Mouse (Mus musculus): ENCODE results near the gene Nol12.

Gene Nol12

DNA sequence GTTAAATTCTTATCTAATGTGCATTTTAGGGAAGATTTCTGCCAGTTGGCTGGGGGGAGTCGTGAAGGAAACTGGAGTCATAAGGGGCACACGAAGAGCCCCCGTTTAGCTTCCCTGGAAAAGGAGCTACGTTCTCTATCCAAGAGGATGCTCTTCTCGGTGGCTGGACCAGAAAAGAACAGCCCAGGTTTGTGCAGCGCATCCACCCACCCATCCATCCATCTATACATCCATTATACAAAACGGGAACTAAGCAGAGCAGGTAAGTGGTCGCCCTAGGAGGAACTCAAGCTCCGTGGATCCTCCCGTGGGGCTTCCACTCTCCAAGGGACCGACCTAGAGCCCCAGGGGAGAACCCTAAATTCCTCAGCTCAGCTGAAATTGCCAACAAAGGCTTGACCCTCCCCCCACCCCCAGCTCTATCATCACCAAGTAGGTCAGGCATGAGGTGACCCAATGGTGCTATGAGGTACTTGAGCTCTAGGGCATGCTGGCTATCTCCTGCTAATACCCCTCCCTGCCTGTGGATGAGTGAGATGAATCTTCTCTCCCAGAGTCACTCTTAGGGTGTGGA lies 13.5 kb downstream of the Nol12 start:
- H3K9me3 ChIP-seq (ENCODE audit: low read length): no peaks in the 10 kb centered on the region
- H3K27me3 ChIP-seq (ENCODE audit: insufficient read depth, low read length): peaks cover 42% of the 10 kb centered on the region
- peak overlapping the region; percentile 75 for H3K4me3 ChIP-seq (replicated peaks; ENCODE audit: low read length)
- H3K36me3 ChIP-seq (ENCODE audit: insufficient read depth, low read length): no peaks in the 10 kb centered on the region
- H3K4me1 ChIP-seq (replicated peaks; ENCODE audit: low read depth, low read length): peaks cover 29% of the 10 kb centered on the region
- TF ChIP-seq CTCF (conservative IDR thresholded peaks at IDR 0.05; ENCODE audit: low read length): no peak
- no peak for TF ChIP-seq POU5F1 (IDR thresholded peaks at IDR 0.05; ENCODE audit: borderline replicate concordance, low read length)
- no peak for TF ChIP-seq NANOG (IDR thresholded peaks at IDR 0.05; ENCODE audit: borderline replicate concordance, low read length)

DNA sequence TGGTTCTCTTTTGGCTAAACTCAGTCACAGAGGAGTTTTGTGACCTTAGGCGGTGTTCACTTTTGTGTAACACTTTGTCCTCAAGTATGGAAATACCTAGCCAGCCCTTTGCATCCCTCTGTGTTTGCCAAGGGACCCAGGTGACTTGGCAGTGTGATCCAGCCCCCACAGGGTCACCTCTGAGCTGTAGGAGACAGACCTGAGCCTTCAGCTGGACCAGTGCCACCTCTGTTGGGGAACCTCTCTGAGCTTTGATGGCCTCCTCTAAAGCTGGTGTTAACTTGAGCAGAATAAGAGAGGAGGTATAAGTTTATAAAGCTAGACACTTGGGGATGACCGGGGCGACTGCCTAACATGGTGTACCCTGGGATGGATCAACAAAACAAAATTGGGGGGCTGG lies 14.2 kb downstream of the Nol12 start:
- TF ChIP-seq NANOG (IDR thresholded peaks at IDR 0.05; ENCODE audit: borderline replicate concordance, low read length) (no peak), CTCF (conservative IDR thresholded peaks at IDR 0.05; ENCODE audit: low read length) (no peak), POU5F1 (IDR thresholded peaks at IDR 0.05; ENCODE audit: borderline replicate concordance, low read length) (no peak)
- Histone ChIP-seq H3K4me3 (replicated peaks; ENCODE audit: low read length) (no peak overlapping the region; the same call in 1 of the 2 replicates), H3K36me3 (ENCODE audit: insufficient read depth, low read length) (no peaks in the 10 kb centered on the region), H3K4me1 (replicated peaks; ENCODE audit: low read depth, low read length) (peaks cover 28% of the 10 kb centered on the region), H3K9me3 (ENCODE audit: low read length) (no peaks in the 10 kb centered on the region), H3K27me3 (ENCODE audit: insufficient read depth, low read length) (peaks cover 42% of the 10 kb centered on the region)

DNA sequence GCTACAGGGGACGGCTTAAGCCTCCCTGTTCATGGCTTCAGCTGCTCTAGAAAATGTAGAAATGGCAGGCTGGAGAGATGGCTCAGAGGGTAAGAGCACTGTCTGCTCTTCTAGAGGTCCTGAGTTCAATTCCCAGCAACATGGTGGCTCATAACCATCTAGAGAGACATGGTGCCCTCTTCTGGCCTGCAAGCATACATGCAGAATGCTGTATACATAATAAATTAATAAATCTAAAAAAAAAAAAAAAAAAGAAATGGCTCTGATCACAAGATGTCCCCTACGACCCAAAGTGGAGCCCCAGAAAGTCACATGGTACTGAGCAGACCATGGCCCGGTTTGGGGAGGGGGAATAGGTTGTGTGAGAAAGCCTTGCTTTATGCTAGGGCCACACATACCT lies 20.9 kb downstream of the Nol12 start:
- no peak for TF ChIP-seq POU5F1 (IDR thresholded peaks at IDR 0.05; ENCODE audit: borderline replicate concordance, low read length)
- TF ChIP-seq NANOG (IDR thresholded peaks at IDR 0.05; ENCODE audit: borderline replicate concordance, low read length): no peak
- no peak for TF ChIP-seq CTCF (conservative IDR thresholded peaks at IDR 0.05; ENCODE audit: low read length)
- Histone ChIP-seq H3K4me3 (replicated peaks; ENCODE audit: low read length) (no peak overlapping the region), H3K27me3 (ENCODE audit: insufficient read depth, low read length) (peaks cover 16% of the 10 kb centered on the region)

DNA sequence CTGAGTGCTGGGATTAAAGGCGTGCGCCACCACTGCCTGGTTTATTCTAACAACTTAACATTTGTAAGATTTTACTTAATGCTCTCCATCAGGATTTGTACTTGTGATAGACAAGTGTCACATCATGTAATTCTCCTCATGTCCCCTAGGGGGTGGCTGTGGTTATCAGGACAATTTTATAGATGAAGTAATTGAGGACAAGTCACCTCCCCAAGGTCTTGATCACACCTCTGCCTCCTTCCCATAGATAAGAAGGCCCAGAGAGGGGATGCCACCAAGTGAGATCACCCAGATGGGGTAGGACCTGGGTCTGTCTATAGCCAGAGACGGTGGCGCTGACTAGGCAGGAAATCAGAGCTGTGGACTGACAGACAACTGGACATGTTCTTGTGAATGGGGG lies 21.6 kb downstream of the Nol12 start:
- H3K4me3 ChIP-seq (replicated peaks; ENCODE audit: low read length): no peak overlapping the region
- peaks cover 12% of the 10 kb centered on the region for H3K36me3 ChIP-seq (ENCODE audit: insufficient read depth, low read length)
- no peaks in the 10 kb centered on the region for H3K9me3 ChIP-seq (ENCODE audit: low read length)
- TF ChIP-seq NANOG (IDR thresholded peaks at IDR 0.05; ENCODE audit: borderline replicate concordance, low read length): no peak
- no peak for TF ChIP-seq POU5F1 (IDR thresholded peaks at IDR 0.05; ENCODE audit: borderline replicate concordance, low read length)
- peak; percentile 57 for TF ChIP-seq CTCF (conservative IDR thresholded peaks at IDR 0.05; ENCODE audit: low read length)
- peaks cover 16% of the 10 kb centered on the region for H3K27me3 ChIP-seq (ENCODE audit: insufficient read depth, low read length)
- H3K4me1 ChIP-seq (replicated peaks; ENCODE audit: low read depth, low read length): peaks cover 35% of the 10 kb centered on the region

More for the DNA sequence above, 20.9 kb downstream of the Nol12 start:
- Histone ChIP-seq H3K36me3 (ENCODE audit: insufficient read depth, low read length) (peaks cover 8% of the 10 kb centered on the region), H3K4me1 (replicated peaks; ENCODE audit: low read depth, low read length) (peaks cover 35% of the 10 kb centered on the region), H3K9me3 (ENCODE audit: low read length) (no peaks in the 10 kb centered on the region)

DNA sequence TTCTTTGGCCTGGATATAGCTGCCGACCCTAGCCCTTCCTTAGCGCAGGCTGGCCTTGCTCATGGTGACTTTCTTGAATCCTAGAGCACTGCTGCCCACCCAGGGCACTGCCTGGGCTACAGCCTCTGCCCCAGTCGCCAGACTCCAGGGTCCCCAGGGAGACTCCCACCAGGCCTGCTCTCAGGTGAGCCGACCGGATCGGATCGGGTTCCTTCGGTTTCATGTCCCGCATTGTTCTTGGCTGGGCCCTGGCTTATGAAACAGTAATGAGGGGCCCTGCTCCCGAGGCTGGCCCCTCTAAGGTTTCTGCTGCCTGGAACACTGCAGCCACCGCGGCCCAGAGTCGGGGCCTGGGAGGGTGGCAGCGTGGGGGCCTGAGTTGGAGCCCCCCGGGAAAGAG lies 22.3 kb downstream of the Nol12 start:
- peak overlapping the region; percentile 64 for H3K4me3 ChIP-seq (replicated peaks; ENCODE audit: low read length)
- peaks cover 35% of the 10 kb centered on the region for H3K4me1 ChIP-seq (replicated peaks; ENCODE audit: low read depth, low read length)
- peaks cover 16% of the 10 kb centered on the region for H3K36me3 ChIP-seq (ENCODE audit: insufficient read depth, low read length)
- H3K9me3 ChIP-seq (ENCODE audit: low read length): no peaks in the 10 kb centered on the region
- peaks cover 16% of the 10 kb centered on the region for H3K27me3 ChIP-seq (ENCODE audit: insufficient read depth, low read length)
- TF ChIP-seq NANOG (IDR thresholded peaks at IDR 0.05; ENCODE audit: borderline replicate concordance, low read length): no peak
- no peak for TF ChIP-seq CTCF (conservative IDR thresholded peaks at IDR 0.05; ENCODE audit: low read length)
- no peak for TF ChIP-seq POU5F1 (IDR thresholded peaks at IDR 0.05; ENCODE audit: borderline replicate concordance, low read length)

DNA sequence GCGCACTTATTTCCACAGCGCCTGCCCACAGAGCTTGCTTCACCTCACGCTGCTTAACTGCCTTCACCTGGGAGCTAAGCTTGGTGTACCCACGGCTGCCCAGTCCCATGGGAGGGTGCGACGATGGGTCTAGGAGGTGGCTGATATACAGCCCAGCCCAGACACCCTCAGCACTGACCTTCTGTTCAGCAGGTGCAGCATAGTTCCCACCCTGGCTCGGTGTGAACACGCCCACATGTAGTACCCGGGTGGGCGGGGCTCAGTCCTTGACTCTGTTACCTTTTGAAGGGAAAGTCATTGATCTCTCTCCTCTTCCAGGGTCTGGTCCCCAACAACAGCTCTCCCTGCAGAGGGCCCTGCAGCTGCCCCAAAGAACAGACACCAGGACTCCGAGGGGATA lies 24.8 kb downstream of the Nol12 start:
- Histone ChIP-seq H3K36me3 (ENCODE audit: insufficient read depth, low read length) (peaks cover 16% of the 10 kb centered on the region), H3K4me3 (replicated peaks; ENCODE audit: low read length) (peak overlapping the region; percentile 17; the same call in 1 of the 2 replicates), H3K9me3 (ENCODE audit: low read length) (no peaks in the 10 kb centered on the region), H3K27me3 (ENCODE audit: insufficient read depth, low read length) (peaks cover 16% of the 10 kb centered on the region), H3K4me1 (replicated peaks; ENCODE audit: low read depth, low read length) (peaks cover 50% of the 10 kb centered on the region)
- TF ChIP-seq NANOG (IDR thresholded peaks at IDR 0.05; ENCODE audit: borderline replicate concordance, low read length) (no peak), POU5F1 (IDR thresholded peaks at IDR 0.05; ENCODE audit: borderline replicate concordance, low read length) (no peak), CTCF (conservative IDR thresholded peaks at IDR 0.05; ENCODE audit: low read length) (no peak)

DNA sequence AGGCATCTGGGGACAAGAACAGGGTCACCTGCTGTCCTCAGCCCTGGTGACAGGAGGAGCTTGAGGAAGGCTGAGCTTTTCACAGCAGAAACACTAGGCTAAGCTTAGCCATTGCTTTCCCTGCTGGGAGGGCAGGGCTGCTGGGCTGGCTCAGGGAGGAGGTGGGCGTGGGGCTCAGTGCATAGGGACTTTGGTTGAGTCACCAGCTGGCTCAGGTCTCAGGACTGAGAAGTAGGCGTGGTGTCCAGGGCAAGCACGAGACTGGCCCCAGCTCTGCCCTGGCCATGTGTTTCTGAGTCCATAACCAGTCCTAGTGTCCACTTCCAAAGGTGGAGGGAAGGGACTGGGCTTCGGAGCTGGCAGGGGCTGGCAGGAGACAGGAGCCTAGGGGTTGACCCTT lies 25.4 kb downstream of the Nol12 start:
- TF ChIP-seq NANOG (IDR thresholded peaks at IDR 0.05; ENCODE audit: borderline replicate concordance, low read length) (no peak), CTCF (conservative IDR thresholded peaks at IDR 0.05; ENCODE audit: low read length) (no peak), POU5F1 (IDR thresholded peaks at IDR 0.05; ENCODE audit: borderline replicate concordance, low read length) (no peak)
- peaks cover 16% of the 10 kb centered on the region for H3K27me3 ChIP-seq (ENCODE audit: insufficient read depth, low read length)
- H3K4me3 ChIP-seq (replicated peaks; ENCODE audit: low read length): no peak overlapping the region
- peaks cover 16% of the 10 kb centered on the region for H3K36me3 ChIP-seq (ENCODE audit: insufficient read depth, low read length)
- no peaks in the 10 kb centered on the region for H3K9me3 ChIP-seq (ENCODE audit: low read length)
- peaks cover 50% of the 10 kb centered on the region for H3K4me1 ChIP-seq (replicated peaks; ENCODE audit: low read depth, low read length)

DNA sequence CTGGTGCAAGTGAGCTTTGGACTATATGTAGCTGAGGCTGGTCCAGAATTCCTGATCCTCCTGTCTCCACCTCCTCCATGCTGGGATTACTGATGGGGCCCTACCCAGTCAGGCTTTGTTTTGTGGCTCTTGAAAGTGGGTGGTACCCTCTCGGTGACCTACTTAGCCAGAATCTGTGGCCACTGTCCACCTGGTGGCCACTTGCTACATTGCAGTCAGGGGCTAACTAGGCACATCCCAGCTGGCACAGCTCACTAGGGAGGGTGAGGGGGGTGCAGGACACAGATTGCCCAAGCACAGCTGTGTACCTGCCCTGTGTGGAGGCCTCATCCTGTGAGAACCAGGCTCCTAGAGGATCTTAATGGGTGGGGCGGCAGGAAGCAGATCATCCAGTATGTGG lies 28.2 kb downstream of the Nol12 start:
- peaks cover 32% of the 10 kb centered on the region for H3K27me3 ChIP-seq (ENCODE audit: insufficient read depth, low read length)
- TF ChIP-seq POU5F1 (IDR thresholded peaks at IDR 0.05; ENCODE audit: borderline replicate concordance, low read length) (no peak), NANOG (IDR thresholded peaks at IDR 0.05; ENCODE audit: borderline replicate concordance, low read length) (no peak), CTCF (conservative IDR thresholded peaks at IDR 0.05; ENCODE audit: low read length) (peak; percentile 62)
- peaks cover 52% of the 10 kb centered on the region for H3K4me1 ChIP-seq (replicated peaks; ENCODE audit: low read depth, low read length)
- H3K4me3 ChIP-seq (replicated peaks; ENCODE audit: low read length): no peak overlapping the region
- no peaks in the 10 kb centered on the region for H3K9me3 ChIP-seq (ENCODE audit: low read length)
- H3K36me3 ChIP-seq (ENCODE audit: insufficient read depth, low read length): peaks cover 16% of the 10 kb centered on the region

DNA sequence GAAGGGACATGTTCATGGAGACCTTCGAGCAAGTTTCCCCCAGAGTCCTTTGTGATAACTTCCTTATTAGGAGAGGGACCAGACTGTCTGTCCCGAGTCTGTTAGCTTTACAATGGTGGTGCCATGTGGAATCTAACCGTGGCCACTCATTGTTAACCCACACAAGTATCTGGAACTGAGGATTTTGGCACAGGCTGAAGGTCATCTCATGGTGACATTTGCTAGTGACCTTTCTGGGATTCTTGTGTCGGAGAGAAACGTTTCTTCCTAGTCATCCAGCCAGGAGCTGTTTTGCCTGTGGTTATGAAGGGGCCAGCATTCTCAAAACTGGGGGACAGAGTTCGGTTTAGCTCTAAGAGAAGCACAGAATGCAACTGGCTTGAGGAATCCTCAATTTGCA lies 36.9 kb downstream of the Nol12 start:
- Histone ChIP-seq H3K27me3 (ENCODE audit: insufficient read depth, low read length) (peaks cover 65% of the 10 kb centered on the region), H3K36me3 (ENCODE audit: insufficient read depth, low read length) (no peaks in the 10 kb centered on the region), H3K4me1 (replicated peaks; ENCODE audit: low read depth, low read length) (peaks cover 18% of the 10 kb centered on the region), H3K4me3 (replicated peaks; ENCODE audit: low read length) (no peak overlapping the region), H3K9me3 (ENCODE audit: low read length) (no peaks in the 10 kb centered on the region)
- TF ChIP-seq POU5F1 (IDR thresholded peaks at IDR 0.05; ENCODE audit: borderline replicate concordance, low read length) (no peak), NANOG (IDR thresholded peaks at IDR 0.05; ENCODE audit: borderline replicate concordance, low read length) (no peak), CTCF (conservative IDR thresholded peaks at IDR 0.05; ENCODE audit: low read length) (no peak)
